Mouse (Mus musculus): ENCODE data around the gene Cdyl. TPM values are rescaled to one million over a fixed set of nuclear protein-coding genes. Genes with fewer than 3 reads are reported as not detected.
A peak's percentile ranks its signal among the peaks of the same experiment; 100 is the strongest.

The Cdyl gene
- polyA plus RNA-seq, 1 experiment: 3.8 TPM

GRCm38 (mm10) chr13:35732891-35733596 is 73.4 kb downstream of the Cdyl start:
- 86% methylated on average over 5 of the region's 5 CpGs for WGBS

DNA sequence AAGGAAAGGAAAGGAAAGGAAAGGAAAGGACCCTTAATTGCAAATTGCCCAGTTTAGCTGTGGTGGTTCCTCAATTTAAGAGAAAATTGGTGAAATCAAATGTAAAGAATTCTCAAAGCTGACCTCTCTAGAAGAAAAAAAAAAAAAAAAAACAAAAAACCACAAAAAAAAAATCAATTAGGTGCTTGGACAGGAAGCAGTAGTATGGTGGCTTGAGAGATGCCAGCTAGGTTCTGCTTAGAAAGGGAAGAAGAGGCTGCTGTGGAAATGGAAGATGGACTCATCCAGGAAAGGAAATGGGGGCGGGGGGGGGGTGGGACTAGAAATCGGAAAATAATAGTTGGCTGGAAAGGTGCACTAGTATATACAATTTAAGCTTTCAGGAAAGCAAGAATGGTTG is 77.9 kb downstream of the Cdyl start:
- no peak overlapping the region for H3K4me3 ChIP-seq (ENCODE audit: low read depth, low read length)
- H3K4me1 ChIP-seq (ENCODE audit: control insufficient read depth, insufficient read depth, insufficient read length, low read length): no peaks in the 10 kb centered on the region
- TF ChIP-seq CTCF (IDR thresholded peaks at IDR 0.05; ENCODE audit: extremely low read depth, insufficient read length, insufficient replicate concordance, low read depth, low read length) (no peak), POLR2A (IDR thresholded peaks at IDR 0.05; ENCODE audit: low read depth, low read length) (no peak)
- H3K27ac ChIP-seq (ENCODE audit: insufficient read depth, low read depth, low read length): no peak overlapping the region
- WGBS: 56% methylated on average over 2 of the region's 2 CpGs
- H3K27me3 ChIP-seq (ENCODE audit: control insufficient read depth, insufficient read depth, low read length): no peaks in the 10 kb centered on the region
- H3K36me3 ChIP-seq (ENCODE audit: control insufficient read depth, insufficient read depth, low read length): no peaks in the 10 kb centered on the region

More at GRCm38 (mm10) chr13:35732891-35733596, 73.4 kb downstream of the Cdyl start:
- Histone ChIP-seq H3K4me3 (ENCODE audit: low read depth, low read length) (no peak overlapping the region), H3K36me3 (ENCODE audit: control insufficient read depth, insufficient read depth, low read length) (no peaks in the 10 kb centered on the region), H3K27me3 (ENCODE audit: control insufficient read depth, insufficient read depth, low read length) (no peaks in the 10 kb centered on the region; the same call in 1 of the 2 replicates), H3K27ac (ENCODE audit: insufficient read depth, low read depth, low read length) (no peak overlapping the region), H3K4me1 (ENCODE audit: control insufficient read depth, insufficient read depth, insufficient read length, low read length) (no peaks in the 10 kb centered on the region)
- TF ChIP-seq CTCF (IDR thresholded peaks at IDR 0.05; ENCODE audit: extremely low read depth, insufficient read length, insufficient replicate concordance, low read depth, low read length) (no peak), POLR2A (IDR thresholded peaks at IDR 0.05; ENCODE audit: low read depth, low read length) (no peak)

- H3K27me3 ChIP-seq (ENCODE audit: control insufficient read depth, insufficient read depth, low read length): no peaks in the 10 kb centered on the region
These were observed 78.6 kb downstream of the Cdyl start for GRCm38 (mm10) chr13:35738210-35738609.

GRCm38 (mm10) chr13:35739473-35739872 is 79.8 kb downstream of the Cdyl start:
- Histone ChIP-seq H3K4me3 (ENCODE audit: low read depth, low read length) (no peak overlapping the region), H3K27ac (ENCODE audit: insufficient read depth, low read depth, low read length) (no peak overlapping the region), H3K36me3 (ENCODE audit: control insufficient read depth, insufficient read depth, low read length) (no peaks in the 10 kb centered on the region), H3K4me1 (ENCODE audit: control insufficient read depth, insufficient read depth, insufficient read length, low read length) (no peaks in the 10 kb centered on the region), H3K27me3 (ENCODE audit: control insufficient read depth, insufficient read depth, low read length) (no peaks in the 10 kb centered on the region)
- 67% methylated on average over 10 of the region's 10 CpGs for WGBS
- TF ChIP-seq POLR2A (IDR thresholded peaks at IDR 0.05; ENCODE audit: low read depth, low read length) (no peak), CTCF (IDR thresholded peaks at IDR 0.05; ENCODE audit: extremely low read depth, insufficient read length, insufficient replicate concordance, low read depth, low read length) (no peak)

More at GRCm38 (mm10) chr13:35738210-35738609, 78.6 kb downstream of the Cdyl start:
- H3K36me3 ChIP-seq (ENCODE audit: control insufficient read depth, insufficient read depth, low read length): no peaks in the 10 kb centered on the region
- no peak overlapping the region for H3K27ac ChIP-seq (ENCODE audit: insufficient read depth, low read depth, low read length)
- no peaks in the 10 kb centered on the region for H3K4me1 ChIP-seq (ENCODE audit: control insufficient read depth, insufficient read depth, insufficient read length, low read length)
- TF ChIP-seq POLR2A (IDR thresholded peaks at IDR 0.05; ENCODE audit: low read depth, low read length): no peak
- no peak overlapping the region for H3K4me3 ChIP-seq (ENCODE audit: low read depth, low read length)
- WGBS: 72% methylated on average over 2 of the region's 2 CpGs

GRCm38 (mm10) chr13:35740301-35741039 is 80.8 kb downstream of the Cdyl start:
- Histone ChIP-seq H3K27me3 (ENCODE audit: control insufficient read depth, insufficient read depth, low read length) (no peaks in the 10 kb centered on the region), H3K36me3 (ENCODE audit: control insufficient read depth, insufficient read depth, low read length) (no peaks in the 10 kb centered on the region), H3K4me1 (ENCODE audit: control insufficient read depth, insufficient read depth, insufficient read length, low read length) (no peaks in the 10 kb centered on the region), H3K27ac (ENCODE audit: insufficient read depth, low read depth, low read length) (peak overlapping the region; percentile 45), H3K4me3 (ENCODE audit: low read depth, low read length) (peak overlapping the region; percentile 73)
- 3% methylated on average over 61 of the region's 61 CpGs for WGBS
- TF ChIP-seq CTCF (IDR thresholded peaks at IDR 0.05; ENCODE audit: extremely low read depth, insufficient read length, insufficient replicate concordance, low read depth, low read length) (no peak), POLR2A (IDR thresholded peaks at IDR 0.05; ENCODE audit: low read depth, low read length) (no peak; the same call in 1 of the 2 replicates)

DNA sequence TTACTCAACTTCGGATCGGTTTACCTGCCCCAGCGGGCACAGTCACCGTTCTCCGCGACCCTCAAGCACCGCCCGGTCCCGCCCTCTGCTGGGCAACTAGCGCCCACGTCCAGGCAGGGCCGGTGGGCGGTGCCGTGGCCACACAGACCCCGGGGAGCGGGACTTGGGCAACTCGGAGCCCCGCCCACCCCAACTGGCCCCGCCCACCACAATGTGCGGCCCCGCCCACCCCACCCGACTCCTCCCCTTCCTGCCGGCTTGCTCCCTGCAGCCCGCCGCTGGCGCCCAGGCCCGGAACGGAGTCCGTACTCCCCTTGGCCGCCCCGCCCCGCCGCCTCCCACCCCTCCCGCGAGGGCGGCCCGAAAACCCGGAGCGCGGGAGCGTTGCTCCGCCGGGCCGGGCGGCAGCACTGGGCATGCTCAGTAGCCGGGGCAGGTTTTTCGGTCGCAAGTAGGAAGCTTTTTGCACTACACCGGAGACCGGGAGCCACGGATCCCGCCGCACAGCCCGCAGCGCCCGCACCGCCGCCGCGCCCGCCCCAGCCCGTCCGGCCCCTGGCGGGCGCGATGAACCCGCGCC is 81.5 kb downstream of the Cdyl start:
- under 1% methylated on average over 64 of the region's 68 CpGs for WGBS
- TF ChIP-seq CTCF (IDR thresholded peaks at IDR 0.05; ENCODE audit: extremely low read depth, insufficient read length, insufficient replicate concordance, low read depth, low read length): peak; percentile 17; the same call in 1 of the 2 replicates
- TF ChIP-seq POLR2A (IDR thresholded peaks at IDR 0.05; ENCODE audit: low read depth, low read length): peak; percentile 56; the same call in 1 of the 2 replicates
- H3K4me3 ChIP-seq (ENCODE audit: low read depth, low read length): peak overlapping the region; percentile 89
- peak overlapping the region; percentile 73 for H3K27ac ChIP-seq (ENCODE audit: insufficient read depth, low read depth, low read length)
- no peaks in the 10 kb centered on the region for H3K4me1 ChIP-seq (ENCODE audit: control insufficient read depth, insufficient read depth, insufficient read length, low read length)
- no peaks in the 10 kb centered on the region for H3K36me3 ChIP-seq (ENCODE audit: control insufficient read depth, insufficient read depth, low read length)
- no peaks in the 10 kb centered on the region for H3K27me3 ChIP-seq (ENCODE audit: control insufficient read depth, insufficient read depth, low read length)
